Mouse (Mus musculus) natural killer cell, adult 2 months (primary cell): ENCODE results near the gene Tulp2.

Source experiments
- DNase-seq, 2 experiments: peaks; one replicate each; pipeline ENCODE4 v3.0.0; 2022; ENCODE audit warnings: low spot score in 2 of 2

Tulp2 gene

GRCm38 (mm10) chr7:45553519-45553918, 71.8 kb downstream of the Tulp2 start:
- no peak for DNase-seq

- no peak for DNase-seq
Measured at GRCm38 (mm10) chr7:45553990-45554389, 72.3 kb downstream of the Tulp2 start.

GRCm38 (mm10) chr7:45554744-45555143, 73.1 kb downstream of the Tulp2 start, which contains the start of gene Hsd17b14:
Hsd17b14 (plus strand) TSS chr7:45554893.
- DNase-seq, result no peak

GRCm38 (mm10) chr7:45555787-45556186, 74.1 kb downstream of the Tulp2 start:
- peak; percentile 66 to 79 for DNase-seq

GRCm38 (mm10) chr7:45558907-45559306, 77.2 kb downstream of the Tulp2 start:
- DNase-seq, result no peak

GRCm38 (mm10) chr7:45560241-45560640, 78.6 kb downstream of the Tulp2 start:
- DNase-seq, result no peak

GRCm38 (mm10) chr7:45560843-45561623, 79.4 kb downstream of the Tulp2 start:
- peak; percentile 61 to 79 for DNase-seq

GRCm38 (mm10) chr7:45561624-45562520, 80.2 kb downstream of the Tulp2 start:
- no peak for DNase-seq

- DNase-seq, result no peak
Measured at GRCm38 (mm10) chr7:45564811-45565210, 83.1 kb downstream of the Tulp2 start.

- DNase-seq, result no peak
Measured at GRCm38 (mm10) chr7:45565446-45565845, 83.8 kb downstream of the Tulp2 start.

GRCm38 (mm10) chr7:45567112-45567779, 85.6 kb downstream of the Tulp2 start:
- DNase-seq, result no peak

- peak; percentile 68 to 79 for DNase-seq
Measured at GRCm38 (mm10) chr7:45567780-45568516, 86.3 kb downstream of the Tulp2 start.

- DNase-seq, result no peak
Measured at GRCm38 (mm10) chr7:45568601-45569473, 87.2 kb downstream of the Tulp2 start.

GRCm38 (mm10) chr7:45570103-45570741, 88.5 kb downstream of the Tulp2 start, which contains the start of gene Bcat2:
Bcat2 (plus strand) TSS chr7:45570153.
- peak; percentile 63 to 73 for DNase-seq

GRCm38 (mm10) chr7:45571966-45572365, 90.3 kb downstream of the Tulp2 start:
- no peak for DNase-seq
